Mouse (Mus musculus) spleen, adult 2 months (tissue): ENCODE measurements around the gene Klk9.

Source experiments
- CTCF ChIP-seq: fragments of 200-500 bp; IDR thresholded peaks from 2 replicates; pipeline ENCODE4 v1.5.1; 2011; ENCODE audit warnings: mild to moderate bottlenecking, inconsistent platforms; ENCODE audit not compliant: insufficient read depth, insufficient read length, insufficient replicate concordance; ENCODE audit errors: extremely low read depth
- POLR2A ChIP-seq: fragments of 200-500 bp; IDR thresholded peaks from 2 replicates; pipeline ENCODE4 v1.6.1; 2011; ENCODE audit warnings: low read depth, low read length, inconsistent platforms

GRCm38 (mm10) chr7:43841701-43842100 lies 50.0 kb downstream of the Klk9 start, which contains the start of gene Klk5:
- TF ChIP-seq CTCF = no peak
- no peak for TF ChIP-seq POLR2A
